Mouse (Mus musculus) limb, embryonic 11.5 days (tissue): ENCODE measurements around the gene Rnaseh2b. TPM values are rescaled to one million over a fixed set of nuclear protein-coding genes. Genes with fewer than 3 reads are reported as not detected.

Experiments
- ATAC-seq: fragments of 200-750 bp; cut with Nextera tagmentation; 2 replicates; pipeline ENCODE4 v1.8.0; 2017; ENCODE audit warnings: low read depth; ENCODE audit not compliant: insufficient number of reproducible peaks, low FRiP score, low TSS enrichment
- DNase-seq: peaks from one replicate; pipeline ENCODE4 v3.0.0-alpha.2; 2015; ENCODE audit warnings: low spot score
- H3K27ac ChIP-seq: fragments of 300-500 bp; sonication (generic); replicated peaks from 2 replicates; pipeline ENCODE4 v1.5.1; 2014; ENCODE audit warnings: low read depth, mild to moderate bottlenecking, low read length
- H3K27me3 ChIP-seq: fragments of 300-500 bp; sonication (generic); 2 replicates; pipeline ENCODE4 v1.6.1; 2014; ENCODE audit warnings: mild to moderate bottlenecking, low read length, mixed read lengths; ENCODE audit not compliant: control insufficient read depth, insufficient read depth
- H3K36me3 ChIP-seq: fragments of 300-500 bp; sonication (generic); 2 replicates; pipeline ENCODE4 v1.6.1; 2014; ENCODE audit warnings: mild to moderate bottlenecking, low read length, moderate library complexity, mixed read lengths; ENCODE audit not compliant: control insufficient read depth, insufficient read depth
- H3K4me1 ChIP-seq: fragments of 300-500 bp; sonication (generic); 2 replicates; pipeline ENCODE4 v1.6.1; 2014; ENCODE audit warnings: low read length, mixed read lengths; ENCODE audit not compliant: control insufficient read depth, insufficient read depth
- H3K4me2 ChIP-seq: fragments of 300-500 bp; sonication (generic); 2 replicates; pipeline ENCODE4 v1.6.1; 2014; ENCODE audit warnings: low read depth, mild to moderate bottlenecking, moderate library complexity; ENCODE audit not compliant: severe bottlenecking
- H3K4me3 ChIP-seq: fragments of 300-500 bp; sonication (generic); 2 replicates; pipeline ENCODE4 v1.5.1; 2014; ENCODE audit warnings: low read depth, low read length
- H3K9ac ChIP-seq: fragments of 300-500 bp; sonication (generic); 2 replicates; pipeline ENCODE4 v1.6.1; 2014; ENCODE audit warnings: mild to moderate bottlenecking, low read length
- H3K9me3 ChIP-seq: fragments of 300-500 bp; sonication (generic); 2 replicates; pipeline ENCODE4 v1.6.1; 2016; ENCODE audit warnings: low read length; ENCODE audit not compliant: control insufficient read depth
- WGBS: fragments of 180-500 bp; shearing (Covaris S2); extraction: QIAGEN DNeasy Blood & Tissue Kit; methylation state at CpG from one replicate; pipeline ENCODE4 v1.1.7; 2014; 5-methylcytosine and 5-hydroxymethylcytosine counted together
- polyA plus RNA-seq: library from polyadenylated mRNA; unstranded; fragments of >200 nt; fragmentation: Nextera tagmentation; extraction: Ambion mirVana; gene quantifications from 2 replicates; pipeline ENCODE4 v1.2.1, GENCODE M21; 2014

The Rnaseh2b gene
- polyA plus RNA-seq = 59.0 and 61.1 TPM in 2 replicates

GRCm38 (mm10) chr14:62292488-62293339 lies at the start of gene Rnaseh2b, which contains the start of gene Dleu7:
TSS of gene Rnaseh2b (plus strand) at chr14:62292589.
TSS of gene Dleu7 (minus strand) at chr14:62293047.
- WGBS = under 1% methylated on average over 54 of the region's 60 CpGs
- ATAC-seq = peak; percentile 89
- peaks cover 2% of the 10 kb centered on the region; the same call in 1 of the 2 replicates for H3K27me3 ChIP-seq
- H3K36me3 ChIP-seq = no peaks in the 10 kb centered on the region
- peak; percentile 86 for DNase-seq
- no peak within 1 kb of the TSS for H3K27ac ChIP-seq
- peak within 1 kb of the TSS; percentile 39 for H3K4me3 ChIP-seq
- peak within 1 kb of the TSS; percentile 94 for H3K4me2 ChIP-seq
- no peaks in the 10 kb centered on the region for H3K9me3 ChIP-seq
- H3K9ac ChIP-seq = peak within 1 kb of the TSS; percentile 47
- peaks cover 2% of the 10 kb centered on the region; the same call in 1 of the 2 replicates for H3K4me1 ChIP-seq

- H3K4me3 ChIP-seq = no peak overlapping the region
- H3K36me3 ChIP-seq = no peaks in the 10 kb centered on the region
- no peak overlapping the region for H3K4me2 ChIP-seq
- DNase-seq = no peak
- ATAC-seq = no peak
- no peak overlapping the region for H3K27ac ChIP-seq
- H3K9me3 ChIP-seq = no peaks in the 10 kb centered on the region
- WGBS = 89% methylated on average over 2 of the region's 2 CpGs
- H3K27me3 ChIP-seq = no peaks in the 10 kb centered on the region
- no peaks in the 10 kb centered on the region for H3K4me1 ChIP-seq
- H3K9ac ChIP-seq = no peak overlapping the region
These were observed 48.9 kb upstream of the Rnaseh2b start for GRCm38 (mm10) chr14:62243530-62243929.

GRCm38 (mm10) chr14:62245557-62245956 lies 46.8 kb upstream of the Rnaseh2b start:
- Histone ChIP-seq H3K27me3 (no peaks in the 10 kb centered on the region), H3K4me1 (no peaks in the 10 kb centered on the region), H3K27ac (no peak overlapping the region), H3K4me2 (no peak overlapping the region), H3K9ac (no peak overlapping the region), H3K4me3 (no peak overlapping the region), H3K9me3 (no peaks in the 10 kb centered on the region), H3K36me3 (no peaks in the 10 kb centered on the region)
- DNase-seq = no peak
- WGBS = 19% methylated on average over 4 of the region's 4 CpGs
- ATAC-seq = no peak

- Histone ChIP-seq H3K4me2 (no peak overlapping the region), H3K9ac (no peak overlapping the region), H3K27me3 (no peaks in the 10 kb centered on the region), H3K9me3 (no peaks in the 10 kb centered on the region), H3K36me3 (no peaks in the 10 kb centered on the region), H3K4me1 (no peaks in the 10 kb centered on the region), H3K4me3 (no peak overlapping the region), H3K27ac (no peak overlapping the region)
- DNase-seq (no peak), ATAC-seq (no peak)
- 78% methylated on average over 7 of the region's 7 CpGs for WGBS
These were observed 44.0 kb upstream of the Rnaseh2b start for GRCm38 (mm10) chr14:62248345-62248744.

- WGBS = 81% methylated on average over 10 of the region's 10 CpGs
- Histone ChIP-seq H3K9me3 (no peaks in the 10 kb centered on the region), H3K27me3 (no peaks in the 10 kb centered on the region), H3K9ac (no peak overlapping the region), H3K4me2 (no peak overlapping the region), H3K27ac (no peak overlapping the region), H3K4me3 (no peak overlapping the region), H3K4me1 (no peaks in the 10 kb centered on the region), H3K36me3 (no peaks in the 10 kb centered on the region)
- no peak for ATAC-seq
- no peak for DNase-seq
These were observed 43.6 kb upstream of the Rnaseh2b start for GRCm38 (mm10) chr14:62248796-62249195.

GRCm38 (mm10) chr14:62249251-62249650 lies 43.1 kb upstream of the Rnaseh2b start:
- Histone ChIP-seq H3K27me3 (no peaks in the 10 kb centered on the region), H3K4me3 (no peak overlapping the region), H3K27ac (no peak overlapping the region), H3K4me1 (no peaks in the 10 kb centered on the region), H3K36me3 (no peaks in the 10 kb centered on the region), H3K9me3 (no peaks in the 10 kb centered on the region), H3K4me2 (no peak overlapping the region), H3K9ac (no peak overlapping the region)
- WGBS = 89% methylated on average over 2 of the region's 2 CpGs
- DNase-seq (no peak), ATAC-seq (no peak)

- 82% methylated on average over 3 of the region's 3 CpGs for WGBS
These were observed 42.3 kb upstream of the Rnaseh2b start for GRCm38 (mm10) chr14:62250046-62250445.

GRCm38 (mm10) chr14:62251999-62252398 lies 40.4 kb upstream of the Rnaseh2b start:
- no peak for ATAC-seq
- Histone ChIP-seq H3K27me3 (no peaks in the 10 kb centered on the region), H3K27ac (no peak overlapping the region), H3K4me2 (no peak overlapping the region), H3K9ac (no peak overlapping the region), H3K36me3 (no peaks in the 10 kb centered on the region), H3K4me3 (no peak overlapping the region), H3K9me3 (no peaks in the 10 kb centered on the region), H3K4me1 (no peaks in the 10 kb centered on the region)
- WGBS = 5% methylated on average over 4 of the region's 4 CpGs
- DNase-seq = peak; percentile 74

More at GRCm38 (mm10) chr14:62250046-62250445, 42.3 kb upstream of the Rnaseh2b start:
- Histone ChIP-seq H3K4me1 (no peaks in the 10 kb centered on the region), H3K27me3 (no peaks in the 10 kb centered on the region), H3K36me3 (no peaks in the 10 kb centered on the region), H3K4me3 (no peak overlapping the region), H3K4me2 (no peak overlapping the region), H3K27ac (no peak overlapping the region), H3K9me3 (no peaks in the 10 kb centered on the region), H3K9ac (no peak overlapping the region)
- ATAC-seq (no peak), DNase-seq (no peak)
